Mouse (Mus musculus) bone marrow macrophage, adult 2 months (primary cell): Measurements from ENCODE around the gene Gja10.

Experiments
- CTCF ChIP-seq: IDR thresholded peaks from 2 replicates; pipeline ENCODE4 v1.5.1; 2012; ENCODE audit warnings: low read depth, mild to moderate bottlenecking, low read length, moderate library complexity
- POLR2A ChIP-seq: IDR thresholded peaks from 2 replicates; pipeline ENCODE4 v1.6.1; 2012; ENCODE audit warnings: mild to moderate bottlenecking, low read depth, low read length, borderline replicate concordance

GRCm38 (mm10) chr4:32602660-32603059 lies at the start of gene Gja10:
- TF ChIP-seq CTCF (no peak), POLR2A (no peak)
